Mouse (Mus musculus) cortical plate, adult 2 months (tissue): ENCODE measurements around the gene Iqgap1. TPM values are rescaled to one million over a fixed set of nuclear protein-coding genes. Genes with fewer than 3 reads are reported as not detected.

ENCODE experiments used
- H3K27ac ChIP-seq: fragments of 200-500 bp; 2 replicates; pipeline ENCODE4 v1.5.1; 2012; ENCODE audit warnings: low read length, control low read depth, inconsistent platforms; ENCODE audit not compliant: insufficient read depth
- H3K4me1 ChIP-seq: fragments of 200-500 bp; 2 replicates; pipeline ENCODE4 v1.6.1; 2011; ENCODE audit warnings: low read length; ENCODE audit not compliant: control insufficient read depth, insufficient read depth
- H3K4me3 ChIP-seq: fragments of 200-500 bp; 2 replicates; pipeline ENCODE4 v1.5.1; 2011; ENCODE audit warnings: mild to moderate bottlenecking, low read length, control low read depth; ENCODE audit not compliant: insufficient read depth
- CTCF ChIP-seq: fragments of 200-500 bp; IDR thresholded peaks from 2 replicates; pipeline ENCODE4 v1.5.1; 2011; ENCODE audit warnings: mild to moderate bottlenecking, control low read depth, low read length; ENCODE audit not compliant: insufficient read depth; ENCODE audit errors: extremely low read depth
- POLR2A ChIP-seq: fragments of 200-500 bp; IDR thresholded peaks from 2 replicates; pipeline ENCODE4 v1.6.1; 2011; ENCODE audit warnings: mild to moderate bottlenecking, low read length, control low read depth; ENCODE audit not compliant: insufficient read depth; ENCODE audit errors: extremely low read depth
- polyA plus RNA-seq: library from polyadenylated mRNA; depleted of rRNA; stranded (reverse); fragments of >200 nt; gene quantifications from 2 replicates; pipeline ENCODE4 v1.2.3, GENCODE M21; 2012

Iqgap1 gene
- polyA plus RNA-seq, 1 experiment = 18.9 TPM

GRCm38 (mm10) chr7:80845621-80846279, 20.0 kb upstream of the Iqgap1 start:
- H3K4me1 ChIP-seq = peaks cover 1% of the 10 kb centered on the region; the same call in 1 of the 2 replicates
- no peak for TF ChIP-seq CTCF
- TF ChIP-seq POLR2A = no peak
- H3K4me3 ChIP-seq = no peak overlapping the region
- no peak overlapping the region for H3K27ac ChIP-seq

GRCm38 (mm10) chr7:80844691-80845090, 18.9 kb upstream of the Iqgap1 start:
- H3K27ac ChIP-seq = no peak overlapping the region
- no peak overlapping the region for H3K4me3 ChIP-seq
- H3K4me1 ChIP-seq = peaks cover 1% of the 10 kb centered on the region; the same call in 1 of the 2 replicates
- TF ChIP-seq CTCF (no peak), POLR2A (no peak)

- TF ChIP-seq POLR2A (no peak), CTCF (no peak)
- H3K4me3 ChIP-seq = no peak overlapping the region
- H3K4me1 ChIP-seq = peaks cover 1% of the 10 kb centered on the region; the same call in 1 of the 2 replicates
- H3K27ac ChIP-seq = no peak overlapping the region
Observed at GRCm38 (mm10) chr7:80843910-80844640, 18.3 kb upstream of the Iqgap1 start.

GRCm38 (mm10) chr7:80843176-80843575, 17.4 kb upstream of the Iqgap1 start:
- TF ChIP-seq CTCF = no peak
- TF ChIP-seq POLR2A = no peak
- no peak overlapping the region for H3K4me3 ChIP-seq
- H3K4me1 ChIP-seq = peaks cover 1% of the 10 kb centered on the region; the same call in 1 of the 2 replicates
- H3K27ac ChIP-seq = no peak overlapping the region

- no peak overlapping the region for H3K4me3 ChIP-seq
- peaks cover 1% of the 10 kb centered on the region; the same call in 1 of the 2 replicates for H3K4me1 ChIP-seq
- H3K27ac ChIP-seq = no peak overlapping the region
- TF ChIP-seq CTCF = no peak
- TF ChIP-seq POLR2A = no peak
Observed at GRCm38 (mm10) chr7:80842132-80842531, 16.4 kb upstream of the Iqgap1 start.

- H3K4me3 ChIP-seq = no peak overlapping the region
- peaks cover 1% of the 10 kb centered on the region; the same call in 1 of the 2 replicates for H3K4me1 ChIP-seq
- no peak for TF ChIP-seq POLR2A
- no peak for TF ChIP-seq CTCF
- no peak overlapping the region for H3K27ac ChIP-seq
Observed at GRCm38 (mm10) chr7:80840937-80841336, 15.2 kb upstream of the Iqgap1 start.

- peaks cover 1% of the 10 kb centered on the region; the same call in 1 of the 2 replicates for H3K4me1 ChIP-seq
- H3K4me3 ChIP-seq = no peak overlapping the region
- TF ChIP-seq CTCF (no peak), POLR2A (no peak)
- H3K27ac ChIP-seq = no peak overlapping the region
Observed at GRCm38 (mm10) chr7:80840241-80840640, 14.5 kb upstream of the Iqgap1 start.

- no peak overlapping the region for H3K27ac ChIP-seq
- H3K4me3 ChIP-seq = no peak overlapping the region
- TF ChIP-seq POLR2A (no peak), CTCF (no peak)
- peaks cover 1% of the 10 kb centered on the region; the same call in 1 of the 2 replicates for H3K4me1 ChIP-seq
Observed at GRCm38 (mm10) chr7:80839755-80840154, 14.0 kb upstream of the Iqgap1 start.

- Histone ChIP-seq H3K27ac (no peak overlapping the region), H3K4me1 (peaks cover 1% of the 10 kb centered on the region; the same call in 1 of the 2 replicates), H3K4me3 (no peak overlapping the region)
- TF ChIP-seq CTCF (no peak), POLR2A (no peak)
Observed at GRCm38 (mm10) chr7:80838247-80838646, 12.5 kb upstream of the Iqgap1 start.

- no peak overlapping the region for H3K27ac ChIP-seq
- H3K4me3 ChIP-seq = no peak overlapping the region
- TF ChIP-seq CTCF = no peak
- no peak for TF ChIP-seq POLR2A
- peaks cover 1% of the 10 kb centered on the region; the same call in 1 of the 2 replicates for H3K4me1 ChIP-seq
Observed at GRCm38 (mm10) chr7:80837736-80838135, 12.0 kb upstream of the Iqgap1 start.
